Mouse (Mus musculus) liver, embryonic 15.5 days (tissue): ENCODE data around the gene Gm11549. TPM values are rescaled to one million over a fixed set of nuclear protein-coding genes. Genes with fewer than 3 reads are reported as not detected.

Experiments
- ATAC-seq: fragments of 200-750 bp; cut with Nextera tagmentation; 2 replicates; pipeline ENCODE4 v1.8.0; 2017; ENCODE audit warnings: moderate number of reproducible peaks, mild to moderate bottlenecking, moderate library complexity; ENCODE audit not compliant: insufficient read depth
- H3K27ac ChIP-seq: fragments of 300-500 bp; sonication (generic); replicated peaks from 2 replicates; pipeline ENCODE4 v1.5.1; 2015; ENCODE audit warnings: mild to moderate bottlenecking, inconsistent platforms
- H3K27me3 ChIP-seq: fragments of 300-500 bp; sonication (generic); 2 replicates; pipeline ENCODE4 v1.6.1; 2015; ENCODE audit warnings: mild to moderate bottlenecking, inconsistent platforms
- H3K36me3 ChIP-seq: fragments of 300-500 bp; sonication (generic); replicated peaks from 2 replicates; pipeline ENCODE4 v1.6.1; 2015; ENCODE audit warnings: moderate library complexity, mild to moderate bottlenecking, inconsistent platforms
- H3K4me1 ChIP-seq: fragments of 300-500 bp; sonication (generic); replicated peaks from 2 replicates; pipeline ENCODE4 v1.6.1; 2015; ENCODE audit warnings: inconsistent platforms
- H3K4me2 ChIP-seq: fragments of 300-500 bp; sonication (generic); 2 replicates; pipeline ENCODE4 v1.6.1; 2015; ENCODE audit warnings: moderate library complexity, mild to moderate bottlenecking, inconsistent platforms
- H3K4me3 ChIP-seq: fragments of 300-500 bp; sonication (generic); replicated peaks from 2 replicates; pipeline ENCODE4 v1.5.1; 2015; ENCODE audit warnings: mild to moderate bottlenecking, inconsistent platforms
- H3K9ac ChIP-seq: fragments of 300-500 bp; sonication (generic); 2 replicates; pipeline ENCODE4 v1.6.1; 2015; ENCODE audit warnings: moderate library complexity, mild to moderate bottlenecking, inconsistent platforms
- H3K9me3 ChIP-seq: fragments of 300-500 bp; sonication (generic); replicated peaks from 2 replicates; pipeline ENCODE4 v1.6.1; 2016; ENCODE audit warnings: inconsistent platforms
- WGBS: fragments of 180-500 bp; shearing (Covaris S2); methylation state at CpG from one replicate; pipeline ENCODE4 v1.1.7; 2015; ENCODE audit warnings: mixed read lengths; ENCODE audit not compliant: insufficient replicate concordance; 5-methylcytosine and 5-hydroxymethylcytosine counted together
- polyA plus RNA-seq: library from polyadenylated mRNA; unstranded; fragments of >200 nt; fragmentation: Nextera tagmentation; extraction: Ambion mirVana; gene quantifications from 2 replicates; pipeline ENCODE4 v1.2.1, GENCODE M21; 2015

The Gm11549 gene
- polyA plus RNA-seq, 1 experiment from 2014 or later = not detected

DNA sequence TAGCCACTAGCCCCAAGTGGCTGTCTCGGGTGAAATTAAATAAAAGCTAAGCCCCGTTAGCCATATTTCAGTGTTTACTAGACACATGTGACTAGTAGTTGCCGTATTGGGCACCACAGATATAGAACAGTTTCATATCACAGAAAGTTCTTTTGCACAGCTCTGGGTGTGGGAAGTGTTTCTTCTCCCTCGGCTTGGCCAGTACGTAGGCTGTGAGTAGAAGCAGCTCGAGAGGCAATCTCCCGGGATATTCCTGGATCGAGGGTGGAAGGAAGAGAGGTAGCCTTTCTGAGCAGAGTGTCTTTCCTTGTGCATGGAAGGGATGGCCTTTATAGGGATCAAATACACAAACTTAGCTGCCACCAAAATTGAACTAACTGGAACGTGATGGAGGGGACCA, 5.4 kb downstream of the Gm11549 start:
- H3K9ac ChIP-seq = no peak overlapping the region
- no peak overlapping the region for H3K4me2 ChIP-seq
- H3K4me1 ChIP-seq = no peaks in the 10 kb centered on the region
- WGBS = 74% methylated on average over 9 of the region's 9 CpGs
- no peaks in the 10 kb centered on the region for H3K9me3 ChIP-seq
- H3K27ac ChIP-seq = no peak overlapping the region
- peaks cover 14% of the 10 kb centered on the region for H3K27me3 ChIP-seq
- H3K36me3 ChIP-seq = no peaks in the 10 kb centered on the region
- no peak overlapping the region for H3K4me3 ChIP-seq
- no peak for ATAC-seq

- Histone ChIP-seq H3K27me3 (no peaks in the 10 kb centered on the region), H3K4me3 (no peak overlapping the region), H3K4me1 (no peaks in the 10 kb centered on the region), H3K4me2 (no peak overlapping the region), H3K36me3 (no peaks in the 10 kb centered on the region), H3K9me3 (no peaks in the 10 kb centered on the region), H3K9ac (no peak overlapping the region), H3K27ac (no peak overlapping the region)
- ATAC-seq = no peak
- 69% methylated on average over 6 of the region's 6 CpGs for WGBS
Measured at GRCm38 (mm10) chr3:36511491-36511890, 10.1 kb downstream of the Gm11549 start.

DNA sequence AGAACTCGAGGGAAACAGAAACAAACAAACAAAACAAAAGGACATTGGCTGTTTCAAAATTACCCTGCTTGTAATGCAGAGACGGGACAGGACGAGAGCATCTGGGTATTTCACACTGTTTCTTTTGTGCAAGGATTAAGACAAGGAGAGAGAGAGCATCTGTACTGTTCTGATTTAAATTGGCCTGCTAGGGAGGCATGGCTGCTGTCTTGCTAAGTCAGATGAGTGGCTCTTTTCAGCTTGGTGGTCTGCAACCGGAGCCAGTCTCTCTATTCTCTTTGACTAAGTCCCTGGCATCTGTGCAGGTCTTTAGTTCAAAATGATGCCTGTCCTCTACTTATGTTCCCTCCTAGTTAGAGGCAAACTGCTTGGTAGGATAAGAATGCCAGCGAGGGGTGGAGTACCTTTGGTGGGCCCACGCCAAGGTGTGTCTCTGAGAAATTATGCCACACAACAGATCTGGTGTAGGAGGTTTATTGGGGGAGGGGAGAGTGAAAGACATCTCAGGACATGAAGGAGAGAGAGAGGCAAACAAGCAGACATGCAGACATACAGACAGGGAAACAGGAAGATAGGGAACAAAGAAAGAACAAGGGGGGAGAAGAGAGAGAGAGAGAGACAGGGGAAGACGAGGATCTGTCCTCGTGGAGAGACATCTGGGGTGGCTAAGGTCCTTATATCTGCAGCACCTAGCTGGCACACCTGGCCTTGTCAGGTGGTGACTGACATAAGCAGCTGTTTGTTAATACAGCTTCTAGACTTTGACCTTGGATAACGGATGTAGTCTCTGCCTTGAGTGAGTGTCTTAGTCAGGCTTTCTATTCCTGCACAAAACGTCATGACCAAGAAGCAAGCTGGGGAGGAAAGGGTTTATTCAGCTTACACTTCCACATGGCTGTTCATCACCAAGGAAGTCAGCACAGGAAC, 15.5 kb downstream of the Gm11549 start:
- Histone ChIP-seq H3K4me2 (no peak overlapping the region), H3K4me1 (no peaks in the 10 kb centered on the region), H3K27ac (no peak overlapping the region), H3K9me3 (no peaks in the 10 kb centered on the region), H3K36me3 (no peaks in the 10 kb centered on the region), H3K9ac (no peak overlapping the region), H3K4me3 (no peak overlapping the region), H3K27me3 (no peaks in the 10 kb centered on the region)
- WGBS = 52% methylated on average over 10 of the region's 10 CpGs
- no peak for ATAC-seq

- Histone ChIP-seq H3K27me3 (no peaks in the 10 kb centered on the region), H3K4me3 (no peak overlapping the region), H3K9ac (no peak overlapping the region), H3K4me1 (no peaks in the 10 kb centered on the region), H3K9me3 (no peaks in the 10 kb centered on the region), H3K4me2 (no peak overlapping the region), H3K36me3 (no peaks in the 10 kb centered on the region), H3K27ac (no peak overlapping the region)
- WGBS = 67% methylated on average over 8 of the region's 8 CpGs
- ATAC-seq = no peak
Measured at GRCm38 (mm10) chr3:36505306-36505705, 16.3 kb downstream of the Gm11549 start.

DNA sequence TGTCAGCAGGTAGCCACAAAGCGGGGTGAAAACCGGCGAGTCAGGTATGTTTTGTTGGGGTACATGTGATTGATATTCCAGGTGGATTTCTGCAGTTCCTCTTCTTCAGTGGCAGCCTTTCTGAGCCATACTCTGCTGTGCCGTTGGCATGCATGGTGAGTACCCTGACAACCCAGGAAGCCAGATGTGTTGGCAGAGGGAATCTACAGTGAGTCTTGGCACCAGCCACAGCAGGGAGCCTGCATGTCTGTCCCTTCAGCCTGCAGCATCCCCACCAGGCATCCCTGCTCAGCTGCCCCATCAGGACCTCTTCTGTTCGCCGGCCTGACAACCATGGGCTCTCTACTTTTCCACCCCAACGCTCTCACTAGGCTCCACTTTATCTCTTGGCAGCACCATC, 20.1 kb downstream of the Gm11549 start:
- no peak overlapping the region for H3K27ac ChIP-seq
- H3K9ac ChIP-seq = no peak overlapping the region
- H3K9me3 ChIP-seq = no peaks in the 10 kb centered on the region
- H3K36me3 ChIP-seq = no peaks in the 10 kb centered on the region
- no peak overlapping the region for H3K4me3 ChIP-seq
- H3K4me2 ChIP-seq = no peak overlapping the region
- WGBS = 54% methylated on average over 7 of the region's 7 CpGs
- no peaks in the 10 kb centered on the region for H3K4me1 ChIP-seq
- H3K27me3 ChIP-seq = no peaks in the 10 kb centered on the region
- ATAC-seq = no peak

DNA sequence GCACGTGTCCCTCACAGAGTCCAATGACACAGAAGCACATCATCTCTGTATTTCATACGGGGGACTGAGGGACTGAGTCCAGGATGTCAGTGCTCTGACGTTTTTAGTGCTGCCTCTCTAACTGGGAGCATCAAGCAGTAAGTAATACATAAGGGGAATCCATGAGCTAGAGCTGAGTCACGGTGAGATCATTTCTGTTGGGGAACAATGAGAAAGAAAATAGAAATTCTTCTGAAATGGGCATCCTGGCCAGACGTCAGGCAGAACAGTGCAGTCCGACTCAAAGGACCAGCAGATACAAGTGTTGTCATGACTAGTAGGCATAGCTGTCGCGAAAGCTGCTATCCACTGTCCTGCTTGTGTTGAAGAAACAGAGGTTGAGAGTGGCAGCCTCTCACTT, 20.6 kb downstream of the Gm11549 start:
- Histone ChIP-seq H3K4me1 (no peaks in the 10 kb centered on the region), H3K9ac (no peak overlapping the region), H3K4me3 (no peak overlapping the region), H3K9me3 (no peaks in the 10 kb centered on the region), H3K27ac (no peak overlapping the region), H3K27me3 (no peaks in the 10 kb centered on the region), H3K4me2 (no peak overlapping the region), H3K36me3 (no peaks in the 10 kb centered on the region)
- ATAC-seq = no peak
- WGBS = 67% methylated on average over 8 of the region's 8 CpGs

- no peak overlapping the region for H3K4me2 ChIP-seq
- no peaks in the 10 kb centered on the region for H3K27me3 ChIP-seq
- WGBS = 83% methylated on average over 7 of the region's 7 CpGs
- ATAC-seq = no peak
- H3K36me3 ChIP-seq = no peaks in the 10 kb centered on the region
- H3K9ac ChIP-seq = no peak overlapping the region
- H3K4me3 ChIP-seq = no peak overlapping the region
- no peaks in the 10 kb centered on the region for H3K4me1 ChIP-seq
- no peak overlapping the region for H3K27ac ChIP-seq
- no peaks in the 10 kb centered on the region for H3K9me3 ChIP-seq
Measured at GRCm38 (mm10) chr3:36499418-36499817, 22.2 kb downstream of the Gm11549 start.

GRCm38 (mm10) chr3:36498224-36498623, 23.4 kb downstream of the Gm11549 start:
- no peak overlapping the region for H3K27ac ChIP-seq
- no peak overlapping the region for H3K9ac ChIP-seq
- no peaks in the 10 kb centered on the region for H3K9me3 ChIP-seq
- H3K4me1 ChIP-seq = no peaks in the 10 kb centered on the region
- no peak overlapping the region for H3K4me2 ChIP-seq
- 72% methylated on average over 6 of the region's 6 CpGs for WGBS
- H3K27me3 ChIP-seq = no peaks in the 10 kb centered on the region
- no peak for ATAC-seq
- no peak overlapping the region for H3K4me3 ChIP-seq
- H3K36me3 ChIP-seq = no peaks in the 10 kb centered on the region

DNA sequence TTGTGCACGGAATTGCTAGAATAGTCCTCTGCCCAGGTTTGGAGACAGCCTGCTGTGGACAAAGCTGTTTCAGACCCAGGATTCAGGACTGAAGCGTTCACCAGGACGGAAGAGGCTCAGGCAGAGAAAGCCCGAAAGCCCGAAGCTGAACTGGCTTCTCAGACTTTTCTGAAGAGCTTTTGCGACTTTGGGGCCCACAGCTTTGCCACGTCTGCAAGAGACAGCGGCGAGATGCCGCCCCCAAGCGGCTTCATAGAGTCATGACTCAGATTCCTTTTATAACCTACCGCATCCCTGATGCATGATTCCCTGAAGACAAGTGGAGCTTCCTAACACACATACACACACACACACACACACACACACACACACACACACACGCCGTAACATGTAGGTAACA, 24.9 kb downstream of the Gm11549 start:
- H3K4me3 ChIP-seq = no peak overlapping the region
- H3K4me1 ChIP-seq = no peaks in the 10 kb centered on the region
- H3K4me2 ChIP-seq = no peak overlapping the region
- WGBS = 16% methylated on average over 14 of the region's 14 CpGs
- no peaks in the 10 kb centered on the region for H3K27me3 ChIP-seq
- H3K36me3 ChIP-seq = no peaks in the 10 kb centered on the region
- no peaks in the 10 kb centered on the region for H3K9me3 ChIP-seq
- H3K9ac ChIP-seq = no peak overlapping the region
- ATAC-seq = no peak
- no peak overlapping the region for H3K27ac ChIP-seq

DNA sequence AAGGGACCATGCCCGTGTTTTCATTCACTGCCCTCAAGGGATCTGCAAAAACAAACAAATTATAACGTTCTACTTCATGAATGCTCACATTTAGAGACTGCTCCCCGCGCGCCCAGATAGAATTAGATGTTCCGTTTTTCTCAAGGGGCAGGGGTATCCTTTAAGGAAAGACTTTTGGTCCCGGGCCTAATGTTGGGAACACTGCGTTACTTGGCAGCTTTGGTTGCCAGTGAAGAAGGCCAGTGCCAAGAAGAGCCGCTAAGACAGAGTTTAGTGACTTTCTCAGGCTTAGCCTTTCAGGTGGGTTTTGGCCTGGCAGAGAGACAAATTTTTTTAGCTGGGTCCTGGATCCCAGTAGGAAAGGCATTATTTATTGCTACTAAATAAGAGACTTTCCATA, 25.3 kb downstream of the Gm11549 start:
- H3K4me3 ChIP-seq = no peak overlapping the region

DNA sequence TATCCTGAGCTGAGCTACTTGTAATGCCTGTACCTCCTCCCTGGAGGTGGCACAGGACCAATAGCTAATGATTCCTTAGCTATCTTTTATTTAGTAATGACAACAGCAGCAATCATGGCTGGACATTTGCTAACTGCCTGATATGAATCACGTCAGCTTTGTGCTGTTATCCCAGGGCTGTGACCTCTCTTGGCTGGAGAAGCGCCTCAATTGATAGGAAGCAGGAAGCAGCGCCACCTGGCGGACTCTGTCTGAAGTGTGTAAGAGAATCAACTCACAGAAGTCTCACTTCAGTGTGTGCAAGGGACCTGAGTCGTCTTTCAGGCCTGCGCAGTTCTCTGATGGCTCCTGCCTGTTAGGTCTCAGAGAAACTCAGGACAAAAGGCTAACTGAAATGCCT, 26.2 kb downstream of the Gm11549 start:
- no peak overlapping the region for H3K9ac ChIP-seq
- no peak overlapping the region for H3K27ac ChIP-seq
- no peaks in the 10 kb centered on the region for H3K9me3 ChIP-seq
- H3K4me1 ChIP-seq = no peaks in the 10 kb centered on the region
- WGBS = 6% methylated on average over 6 of the region's 6 CpGs
- H3K4me3 ChIP-seq = peak overlapping the region; percentile 7; the same call in 1 of the 2 replicates
- peak overlapping the region; percentile 23; the same call in 1 of the 2 replicates for H3K4me2 ChIP-seq
- peak; percentile 18; the same call in 1 of the 2 replicates for ATAC-seq
- no peaks in the 10 kb centered on the region for H3K36me3 ChIP-seq
- no peaks in the 10 kb centered on the region for H3K27me3 ChIP-seq

More for the DNA sequence above, 25.3 kb downstream of the Gm11549 start:
- no peak overlapping the region for H3K4me2 ChIP-seq
- no peak overlapping the region for H3K27ac ChIP-seq
- no peak for ATAC-seq
- no peak overlapping the region for H3K9ac ChIP-seq
- H3K27me3 ChIP-seq = no peaks in the 10 kb centered on the region
- no peaks in the 10 kb centered on the region for H3K4me1 ChIP-seq
- no peaks in the 10 kb centered on the region for H3K9me3 ChIP-seq
- WGBS = 66% methylated on average over 9 of the region's 9 CpGs
- no peaks in the 10 kb centered on the region for H3K36me3 ChIP-seq

DNA sequence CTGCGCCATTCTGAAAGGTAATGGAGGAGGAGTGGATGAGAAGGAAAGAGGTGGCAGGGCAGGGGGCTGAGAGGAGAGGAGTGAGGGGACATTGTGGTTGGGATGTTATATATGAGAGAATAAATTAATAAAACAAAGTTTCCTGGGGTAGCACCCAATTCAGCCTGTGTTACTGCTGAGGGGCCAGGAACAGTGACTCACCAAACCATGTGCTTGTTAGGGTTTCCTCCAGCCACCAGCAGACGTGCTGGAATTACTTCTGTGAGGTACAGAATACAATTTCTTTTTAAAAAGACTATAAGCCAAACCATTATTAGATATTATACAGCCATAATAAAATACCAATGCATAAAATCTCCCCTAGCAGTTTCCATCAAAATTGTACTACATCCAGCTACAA, 27.0 kb downstream of the Gm11549 start:
- 56% methylated on average over 2 of the region's 2 CpGs for whole genome bisulfite sequencing
- Histone ChIP-seq H3K27ac (no peak overlapping the region), H3K4me2 (no peak overlapping the region), H3K36me3 (no peaks in the 10 kb centered on the region), H3K9me3 (no peaks in the 10 kb centered on the region), H3K4me1 (no peaks in the 10 kb centered on the region), H3K4me3 (no peak overlapping the region), H3K9ac (no peak overlapping the region), H3K27me3 (no peaks in the 10 kb centered on the region)
- no peak for ATAC-seq
